Mouse (Mus musculus): ENCODE data around the gene Ppbp. TPM values are rescaled to one million over a fixed set of nuclear protein-coding genes. Genes with fewer than 3 reads are reported as not detected.
"Not testable (repeated sequence)": the region's sequence is repeated elsewhere in the genome, so short reads cannot be mapped to it uniquely, and the experiment has no call there.

Ppbp gene
- total RNA-seq, 2 experiments from 2014 or later = 0.42 to 1.3 TPM

DNA sequence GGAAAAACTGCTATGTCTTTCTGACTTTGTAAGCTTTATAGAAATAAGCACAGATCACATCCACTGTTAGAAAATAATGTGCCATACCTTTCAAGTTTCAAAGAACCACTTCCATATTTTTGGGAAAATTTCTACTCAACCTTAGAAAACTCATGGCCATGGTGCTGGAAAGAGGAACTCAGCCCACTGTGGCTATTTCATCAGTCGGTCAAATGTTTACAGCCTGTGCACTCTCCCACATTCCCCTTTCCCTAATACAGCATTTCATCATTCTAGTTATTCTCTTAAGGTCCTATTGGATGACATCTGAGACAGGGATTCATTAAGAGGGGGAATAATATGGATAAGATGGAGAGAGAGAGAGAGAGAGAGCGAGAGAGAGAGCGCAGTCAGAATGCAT, 15.4 kb downstream of the Ppbp start:
- intact Hi-C loops (cut with DNase I; ENCODE audit: low total_unique reads) = no loop called here
- no peak for DNase-seq

DNA sequence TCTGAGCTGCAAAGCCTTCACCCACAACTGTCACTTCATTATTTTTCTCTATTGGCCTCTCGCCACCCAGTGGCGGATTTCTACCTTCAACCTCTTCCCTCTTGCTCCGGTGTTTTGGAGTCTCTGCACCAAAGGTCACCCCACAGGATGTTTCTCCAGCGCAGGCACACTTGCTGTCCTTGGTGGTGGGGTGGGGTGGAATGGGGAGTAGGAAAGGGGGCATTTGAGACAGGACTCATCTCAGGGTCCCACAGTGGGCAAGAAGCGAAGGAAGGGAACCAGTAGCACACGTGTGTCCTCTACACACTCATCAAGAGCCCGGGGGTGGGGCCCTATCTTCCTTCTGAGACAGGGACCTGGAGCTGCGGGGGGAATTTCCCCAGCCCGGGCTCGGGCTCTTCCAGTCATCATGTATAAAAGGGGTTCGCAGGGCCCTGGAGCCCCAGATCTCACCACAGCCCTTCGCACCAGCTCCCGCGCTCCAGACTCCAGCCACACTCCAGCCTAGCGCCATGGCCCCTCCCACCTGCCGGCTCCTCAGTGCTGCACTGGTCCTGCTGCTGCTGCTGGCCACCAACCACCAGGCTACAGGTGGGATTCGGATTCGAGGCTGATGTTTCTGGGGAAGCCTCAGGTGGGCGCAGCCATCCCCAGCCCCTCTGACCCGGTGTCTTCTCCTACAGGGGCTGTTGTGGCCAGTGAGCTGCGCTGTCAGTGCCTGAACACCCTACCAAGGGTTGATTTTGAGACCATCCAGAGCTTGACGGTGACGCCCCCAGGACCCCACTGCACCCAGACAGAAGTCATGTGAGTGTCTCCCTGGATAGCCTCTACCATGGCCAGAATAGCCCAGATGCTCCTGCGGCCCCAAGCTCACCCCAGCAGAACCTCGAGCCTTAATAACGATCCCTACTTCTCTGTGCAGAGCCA, 17.6 kb downstream of the Ppbp start, which contains the start of gene Cxcl3:
Gene Cxcl3, plus strand, starts transcription at position 445 of the 930 bp plus-strand sequence.
- no peak for DNase-seq
- intact Hi-C loops (cut with DNase I; ENCODE audit: low total_unique reads) = loop anchor here (5.0 kb wide), 1 partner anchor 124 kb away; no protein-coding TSS in a partner anchor

DNA sequence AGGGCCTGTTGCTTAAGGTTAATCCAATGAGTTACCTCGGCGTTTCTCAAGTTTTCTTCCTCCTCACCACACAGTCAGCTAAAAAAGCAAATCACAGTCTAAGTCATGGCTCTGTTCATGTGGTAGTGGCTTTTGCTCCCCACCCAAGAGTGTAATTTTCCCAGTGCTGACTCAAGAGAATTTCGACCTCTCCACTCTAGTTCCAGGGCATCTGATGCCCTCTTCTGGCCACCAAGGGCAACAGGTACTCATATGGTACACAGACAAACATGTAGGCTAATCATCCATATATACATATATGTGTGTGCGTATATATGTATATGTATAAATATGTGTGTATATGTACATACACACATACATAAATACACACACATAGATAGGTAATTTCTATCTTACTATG, 19.8 kb downstream of the Ppbp start:
- no peak for DNase-seq
- intact Hi-C loops (cut with DNase I; ENCODE audit: low total_unique reads) = loop anchor here (5.0 kb wide), 1 partner anchor 126 kb away; no protein-coding TSS in a partner anchor

DNA sequence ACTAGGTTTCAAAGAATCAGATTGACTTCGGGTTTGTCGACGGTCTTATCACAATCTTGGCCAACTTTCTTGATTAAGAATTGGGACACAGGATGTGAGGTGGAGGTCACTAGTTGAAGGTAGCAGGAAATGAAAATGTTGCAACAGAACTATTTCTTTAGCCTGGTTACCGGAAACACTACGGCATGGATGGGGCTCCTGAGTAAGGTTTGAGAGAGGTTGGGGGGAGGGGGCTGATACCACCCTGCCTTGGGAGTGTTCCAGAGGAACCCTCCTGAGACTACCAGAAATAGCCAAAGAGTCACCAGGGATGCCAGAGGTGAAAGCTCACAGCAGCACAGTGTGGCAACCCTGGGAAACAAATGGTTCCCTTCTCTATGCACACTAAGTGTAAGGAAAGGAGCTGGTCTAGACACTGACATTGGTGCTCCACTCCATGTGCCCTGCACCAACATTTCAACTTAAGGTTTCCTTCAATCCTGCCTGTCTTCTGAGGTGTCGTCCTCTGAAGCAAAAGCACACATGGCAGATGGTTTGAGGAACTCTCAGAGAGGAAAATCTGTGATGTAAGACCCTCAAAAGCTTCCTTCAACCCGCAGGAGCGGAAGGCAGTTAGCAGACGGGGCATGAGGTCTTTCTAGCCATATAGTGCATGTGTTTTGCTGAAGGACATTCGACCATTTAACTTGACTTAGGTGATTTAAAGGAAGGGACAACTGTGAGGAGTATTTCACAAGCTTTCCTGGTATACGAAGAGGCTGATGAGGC, 21.2 kb downstream of the Ppbp start:
- intact Hi-C loops (cut with DNase I; ENCODE audit: low total_unique reads) = loop anchor here (5.0 kb wide), 1 partner anchor 127 kb away; no protein-coding TSS in a partner anchor
- no peak for DNase-seq

DNA sequence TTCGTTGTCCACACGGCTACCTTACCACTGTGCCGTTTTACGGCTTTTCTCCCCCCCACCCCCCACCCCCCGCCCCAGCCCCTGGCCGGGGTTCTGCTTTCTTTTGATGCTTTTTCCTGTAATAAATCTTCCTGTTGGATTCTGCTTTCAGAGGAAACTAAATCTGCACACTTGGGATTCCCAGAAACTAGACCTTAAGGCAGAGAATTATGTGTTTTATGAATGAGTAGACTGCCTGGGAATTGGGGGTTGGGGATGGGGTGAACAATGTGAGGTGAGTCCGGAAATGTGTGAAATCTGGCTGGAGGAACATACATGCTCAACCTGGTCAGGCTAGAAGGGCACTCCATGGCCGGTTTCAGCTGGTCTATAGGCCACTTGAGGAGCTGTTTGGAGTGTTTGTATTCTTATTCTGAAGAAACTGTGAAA, 21.8 kb downstream of the Ppbp start:
- intact Hi-C loops (cut with DNase I; ENCODE audit: low total_unique reads) = no loop called here

DNA sequence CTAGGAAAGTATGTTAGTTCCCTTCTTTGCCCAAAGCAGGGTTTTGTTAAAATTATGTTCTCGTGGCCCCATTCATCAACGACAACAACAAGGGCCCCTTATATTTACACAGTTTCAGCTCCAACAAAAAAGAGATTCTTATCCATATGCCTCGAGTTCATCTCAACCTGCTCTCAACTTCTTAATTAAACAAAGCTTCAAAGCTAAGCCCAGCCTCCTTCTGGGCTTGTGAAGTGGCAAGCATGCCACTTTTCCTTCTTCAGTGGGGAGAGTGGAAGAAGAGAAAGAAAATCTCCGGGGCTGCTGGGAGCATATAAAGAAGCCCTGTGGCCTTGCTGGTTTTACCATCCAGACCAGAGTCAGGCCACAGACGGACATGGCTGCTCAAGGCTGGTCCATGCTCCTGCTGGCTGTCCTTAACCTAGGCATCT, 25.9 kb downstream of the Ppbp start, which contains the start of gene Cxcl15:
Gene Cxcl15, plus strand, starts transcription at position 340 of the 431 bp plus-strand sequence.
- no peak for DNase-seq

More for the DNA sequence above, 21.8 kb downstream of the Ppbp start:
- DNase-seq = no peak

DNA sequence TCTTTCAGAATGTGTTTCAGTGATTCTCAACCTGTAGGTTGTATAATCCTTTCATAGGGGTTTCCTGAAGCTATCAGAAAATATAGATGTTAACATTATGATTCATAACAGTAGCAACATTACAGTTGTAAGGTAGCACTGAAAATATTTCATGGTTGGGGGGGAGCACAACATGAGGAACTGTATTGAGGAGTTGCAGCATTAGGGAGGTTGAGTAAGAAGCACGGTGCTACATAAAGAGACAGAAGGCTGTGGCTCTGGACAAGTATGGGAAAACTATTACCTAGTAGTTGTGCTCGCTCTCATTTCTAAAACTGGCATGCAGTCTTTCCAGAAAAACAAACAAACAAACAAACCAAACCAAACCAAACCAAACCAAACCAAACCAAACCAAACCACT, 27.1 kb downstream of the Ppbp start:
- DNase-seq; intact Hi-C loops (cut with DNase I; ENCODE audit: low total_unique reads): not testable (repeated sequence)

More for the DNA sequence above, 25.9 kb downstream of the Ppbp start, which contains the start of gene Cxcl15:
- intact Hi-C loops (cut with DNase I; ENCODE audit: low total_unique reads) = no loop called here

DNA sequence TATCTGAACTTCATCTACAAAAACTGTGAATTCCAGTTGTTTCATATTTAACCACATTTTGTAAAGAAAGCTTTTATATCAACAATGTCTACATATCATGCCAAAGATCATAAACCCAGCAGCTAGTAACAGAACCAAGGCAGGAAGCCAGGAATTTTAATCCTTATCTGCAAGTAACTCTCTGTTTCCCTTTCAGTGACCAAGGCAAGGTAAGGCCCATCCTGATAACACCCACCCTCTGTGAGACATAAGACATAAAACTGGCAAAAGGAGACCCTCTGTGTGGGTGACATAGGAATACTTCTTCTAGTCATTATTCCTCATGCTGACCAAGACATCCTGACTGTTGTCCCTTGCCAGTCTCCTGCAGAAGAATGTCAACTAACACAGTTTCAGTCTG, 36.3 kb downstream of the Ppbp start:
- no peak for DNase-seq
- intact Hi-C loops (cut with DNase I; ENCODE audit: low total_unique reads) = no loop called here

DNA sequence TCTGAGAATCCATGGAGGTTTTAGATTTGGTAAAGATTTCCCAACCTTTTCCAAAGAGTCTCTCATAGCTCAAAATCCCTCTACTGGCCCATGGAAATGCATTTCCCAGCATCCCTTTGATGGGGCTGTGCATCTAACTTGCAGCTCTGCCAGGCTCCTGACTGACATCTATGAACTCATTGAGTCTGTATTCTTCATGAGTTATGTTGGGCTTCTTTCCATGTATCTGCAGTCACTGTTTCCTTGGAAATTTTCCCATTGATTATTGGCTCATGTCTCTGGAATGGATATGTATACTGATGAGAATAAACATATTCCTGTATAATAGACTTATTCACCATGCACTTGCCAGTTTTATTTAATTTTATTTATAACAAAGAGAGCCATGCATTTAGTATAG, 37.7 kb downstream of the Ppbp start:
- DNase-seq = no peak
- intact Hi-C loops (cut with DNase I; ENCODE audit: low total_unique reads) = no loop called here

DNA sequence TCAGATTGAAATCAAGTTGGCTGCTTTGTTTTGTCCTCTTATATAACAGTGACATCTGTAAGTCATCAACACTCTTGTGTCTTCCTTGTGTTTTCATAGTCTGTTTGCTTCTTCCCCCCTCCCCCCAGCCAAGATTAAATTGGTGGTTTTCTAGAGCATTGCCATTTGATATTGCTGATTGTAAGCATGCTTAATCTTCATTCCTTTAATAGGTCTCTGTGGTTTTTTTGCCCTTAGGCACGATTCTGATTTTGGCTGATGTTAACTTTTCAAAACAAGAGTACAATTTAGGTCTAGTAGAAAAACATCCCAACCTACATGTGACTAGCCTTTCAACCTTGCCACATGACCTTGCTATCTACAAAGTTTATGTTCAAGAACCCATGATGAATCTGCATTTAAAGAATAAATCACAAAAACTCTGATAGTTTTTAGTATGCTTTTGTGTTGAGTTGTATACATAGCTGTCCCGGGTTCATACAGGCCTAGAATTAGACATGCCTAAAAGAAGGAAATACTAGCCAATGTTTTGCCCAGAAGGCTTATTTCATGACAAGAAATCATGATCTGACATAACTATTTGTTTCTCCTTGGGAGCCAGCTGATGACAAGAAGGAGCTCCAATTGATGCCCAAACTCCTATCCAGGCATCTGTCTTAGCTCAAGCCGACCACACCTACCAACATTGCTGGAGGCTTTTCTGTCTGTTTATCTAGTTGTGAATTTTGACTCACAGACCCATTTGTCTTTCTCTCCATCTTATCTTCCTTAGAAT, 39.0 kb downstream of the Ppbp start:
- DNase-seq = no peak
- intact Hi-C loops (cut with DNase I; ENCODE audit: low total_unique reads) = no loop called here

Small RNAs within 50 kb of the gene (microRNA-seq; reads per million reads assigned to microRNA genes)
- gene Gm24322 = 0 reads per million in 2 experiments

Other genes with a start within 250 kb of the Ppbp start
- not detected for gene Afm, start 249.6 kb upstream of the Ppbp start, total RNA-seq (2021)
- not detected for gene 5830473C10Rik, start 207.4 kb upstream of the Ppbp start, total RNA-seq (2021)
- not detected for gene Rassf6, start 127.9 kb upstream of the Ppbp start, total RNA-seq (2021)
- not detected for gene Cxcl5, start 9.2 kb upstream of the Ppbp start, total RNA-seq (2021)
- 10 to 100 TPM; 18.7 to 23.7 TPM for gene Pf4, start 3.9 kb downstream of the Ppbp start, total RNA-seq (2021)
- gene Cxcl3, start 17.6 kb downstream of the Ppbp start, total RNA-seq (2021) = not detected
- gene Cxcl15, start 26.0 kb downstream of the Ppbp start, total RNA-seq (2021) = not detected
- gene Cxcl1, start 122.7 kb downstream of the Ppbp start, total RNA-seq (2021) = under 1 TPM in 1 of 2 experiments, not detected in 1; 0.11 TPM
- not detected for gene Cxcl2, start 135.4 kb downstream of the Ppbp start, total RNA-seq (2021)
- 10 to 100 TPM in 1 of 2 experiments, 1 to 10 TPM in 1; 8.2 to 10.1 TPM for gene Mthfd2l, start 162.6 kb downstream of the Ppbp start, total RNA-seq (2021)

Data from gastrocnemius, postnatal 14 days (tissue).